Mouse (Mus musculus) limb, embryonic 10.5 days (tissue): ENCODE results near the gene Wbp11. TPM values are rescaled to one million over a fixed set of nuclear protein-coding genes. Genes with fewer than 3 reads are reported as not detected.
A peak's percentile ranks its signal among the peaks of the same experiment; 100 is the strongest.

Experiments
- DNase-seq: peaks from one replicate; pipeline ENCODE4 v3.0.0-alpha.2; 2017; ENCODE audit warnings: low spot score
- H3K27ac ChIP-seq: fragments of 300-500 bp; sonication (generic); 2 replicates; pipeline ENCODE4 v1.5.1; 2016; ENCODE audit warnings: mild to moderate bottlenecking
- H3K27me3 ChIP-seq: fragments of 300-500 bp; sonication (generic); 2 replicates; pipeline ENCODE4 v1.6.1; 2016; ENCODE audit warnings: low read depth, mild to moderate bottlenecking; ENCODE audit not compliant: poor library complexity, severe bottlenecking
- H3K36me3 ChIP-seq: fragments of 300-500 bp; sonication (generic); 2 replicates; pipeline ENCODE4 v1.6.1; 2016; ENCODE audit warnings: mild to moderate bottlenecking, moderate library complexity
- H3K4me1 ChIP-seq: fragments of 300-500 bp; sonication (generic); 2 replicates; pipeline ENCODE4 v1.6.1; 2016
- H3K4me3 ChIP-seq: fragments of 300-500 bp; sonication (generic); 2 replicates; pipeline ENCODE4 v1.5.1; 2016; ENCODE audit warnings: mild to moderate bottlenecking, moderate library complexity
- H3K9me3 ChIP-seq: fragments of 300-500 bp; sonication (generic); replicated peaks from 2 replicates; pipeline ENCODE4 v1.6.1; 2016; ENCODE audit warnings: mild to moderate bottlenecking
- WGBS: fragments of 180-500 bp; shearing (Covaris S2); methylation state at CpG from one replicate; pipeline ENCODE4 v1.1.7; 2016; 5-methylcytosine and 5-hydroxymethylcytosine counted together
- polyA plus RNA-seq: library from polyadenylated mRNA; unstranded; fragments of >200 nt; fragmentation: Nextera tagmentation; extraction: Ambion mirVana; gene quantifications from 2 replicates; pipeline ENCODE4 v1.2.1, GENCODE M21; 2016

Gene Wbp11
- polyA plus RNA-seq, 1 experiment from 2014 or later = 168 TPM

DNA sequence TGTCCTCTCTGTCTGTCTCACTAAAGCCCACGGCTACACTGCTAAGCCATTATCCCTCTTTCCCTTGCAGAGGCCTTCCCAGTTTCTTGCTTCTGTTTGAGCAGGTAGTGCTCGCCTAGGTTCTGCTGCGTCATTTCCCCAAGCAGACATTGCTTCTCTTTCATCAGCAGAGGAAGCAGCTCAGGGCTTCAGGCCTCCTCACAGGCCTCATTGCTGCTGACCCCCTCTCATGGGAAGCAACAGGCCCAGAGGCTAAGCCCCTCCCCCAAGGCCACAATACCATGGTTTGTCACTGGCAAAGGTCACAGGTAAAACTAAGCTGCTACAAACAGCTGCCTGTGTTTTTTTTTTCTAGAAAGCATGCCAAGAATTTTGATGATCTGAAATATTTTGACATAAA is 24.7 kb upstream of the Wbp11 start:
- Histone ChIP-seq H3K27me3 (no peaks in the 10 kb centered on the region), H3K36me3 (no peaks in the 10 kb centered on the region), H3K27ac (peak overlapping the region; percentile 78), H3K9me3 (no peaks in the 10 kb centered on the region), H3K4me3 (no peak overlapping the region), H3K4me1 (peaks cover 47% of the 10 kb centered on the region)
- 50% methylated on average over 3 of the region's 3 CpGs for WGBS
- no peak for DNase-seq

DNA sequence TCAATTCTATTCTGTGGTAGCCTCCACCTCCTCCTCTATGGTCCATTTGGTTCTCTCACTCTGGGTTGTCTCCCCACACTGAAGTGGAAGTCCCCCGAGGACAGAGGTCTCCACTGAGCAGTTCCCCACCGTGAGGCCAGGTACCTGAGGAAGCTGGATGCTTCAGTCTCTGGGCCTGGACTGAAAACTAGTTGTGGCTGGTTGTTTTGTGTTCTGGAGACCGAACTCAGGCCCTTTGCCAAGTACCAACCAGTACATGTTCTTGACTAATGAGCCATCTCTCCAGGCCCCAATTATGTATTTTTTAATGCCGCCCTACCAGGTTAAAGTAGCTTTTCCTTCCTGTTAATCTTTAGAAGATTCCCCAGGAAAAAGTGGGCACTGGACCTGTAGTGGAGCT is 24.3 kb upstream of the Wbp11 start:
- H3K27me3 ChIP-seq = no peaks in the 10 kb centered on the region
- no peaks in the 10 kb centered on the region for H3K36me3 ChIP-seq
- peaks cover 43% of the 10 kb centered on the region for H3K4me1 ChIP-seq
- peak overlapping the region; percentile 78 for H3K27ac ChIP-seq
- H3K4me3 ChIP-seq = no peak overlapping the region
- WGBS = 83% methylated on average over 4 of the region's 4 CpGs
- H3K9me3 ChIP-seq = no peaks in the 10 kb centered on the region
- DNase-seq = no peak

DNA sequence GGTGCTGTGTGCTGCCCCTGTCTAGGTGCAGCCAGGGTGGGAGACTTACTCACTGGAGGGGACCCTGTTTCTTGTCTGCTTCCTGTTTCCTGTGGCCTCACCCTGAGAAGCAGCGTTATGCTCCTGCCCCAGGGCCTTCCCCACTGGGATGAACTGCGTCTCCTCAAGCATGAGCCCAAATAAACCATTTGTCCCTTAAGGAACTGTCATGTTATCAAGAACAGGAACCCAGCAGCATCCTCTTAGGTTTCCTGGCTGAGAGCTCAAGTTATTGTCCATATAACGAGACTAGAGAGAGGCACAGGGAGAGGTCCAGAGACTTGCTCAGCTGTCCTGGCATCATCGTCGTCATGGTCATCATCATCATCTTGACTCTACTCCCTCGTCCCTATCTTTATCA is 22.2 kb upstream of the Wbp11 start:
- Histone ChIP-seq H3K4me3 (no peak overlapping the region), H3K9me3 (no peaks in the 10 kb centered on the region), H3K27ac (no peak overlapping the region), H3K27me3 (no peaks in the 10 kb centered on the region), H3K36me3 (no peaks in the 10 kb centered on the region), H3K4me1 (peaks cover 25% of the 10 kb centered on the region)
- 75% methylated on average over 6 of the region's 6 CpGs for WGBS
- no peak for DNase-seq

DNA sequence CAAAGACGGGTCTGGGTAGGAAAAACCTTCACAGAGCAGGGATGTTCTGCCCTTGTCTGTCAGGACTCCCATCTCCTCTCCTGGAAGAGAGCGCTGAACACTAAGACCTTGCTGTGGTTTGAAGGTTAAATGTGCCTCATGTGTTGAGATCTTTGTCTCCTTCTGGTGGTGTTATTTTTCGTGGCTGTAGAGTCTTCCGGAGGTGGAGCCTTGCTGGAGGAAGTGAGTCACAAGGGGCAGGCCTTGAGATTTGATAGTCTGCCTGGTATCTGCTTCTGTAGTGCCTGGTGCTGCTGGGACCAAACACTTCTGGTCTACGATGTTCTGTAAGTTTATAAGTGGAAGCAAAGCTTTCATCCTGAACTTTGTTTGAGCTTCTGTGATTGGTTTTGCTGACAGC is 20.9 kb upstream of the Wbp11 start:
- no peak for DNase-seq

DNA sequence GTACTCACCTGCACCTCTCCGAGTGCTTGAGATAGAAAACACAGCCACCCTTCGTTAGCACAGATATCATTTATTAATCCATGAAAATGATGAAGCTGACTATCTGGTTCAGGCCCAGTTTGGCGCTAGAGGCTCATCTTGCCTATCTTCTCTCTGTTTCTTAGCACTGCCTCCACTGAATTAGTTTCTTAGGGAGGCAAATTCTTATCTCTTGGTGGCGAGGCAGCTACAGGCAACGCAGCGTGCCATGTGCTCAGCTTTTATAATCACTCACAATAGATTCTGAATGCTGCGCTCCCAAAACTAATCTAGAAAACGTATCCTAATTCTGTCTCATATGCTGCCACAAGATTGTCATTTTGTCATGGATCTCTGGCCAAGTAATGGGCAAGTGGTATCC is 20.4 kb upstream of the Wbp11 start:
- DNase-seq = no peak
- no peak overlapping the region for H3K27ac ChIP-seq
- no peaks in the 10 kb centered on the region for H3K9me3 ChIP-seq
- H3K4me3 ChIP-seq = no peak overlapping the region
- H3K36me3 ChIP-seq = no peaks in the 10 kb centered on the region
- no peaks in the 10 kb centered on the region for H3K27me3 ChIP-seq
- 90% methylated on average over 8 of the region's 8 CpGs for WGBS
- H3K4me1 ChIP-seq = peaks cover 19% of the 10 kb centered on the region

More for the DNA sequence above, 20.9 kb upstream of the Wbp11 start:
- 90% methylated on average over 5 of the region's 5 CpGs for WGBS
- Histone ChIP-seq H3K4me3 (no peak overlapping the region), H3K27ac (no peak overlapping the region), H3K36me3 (no peaks in the 10 kb centered on the region), H3K9me3 (no peaks in the 10 kb centered on the region), H3K4me1 (peaks cover 19% of the 10 kb centered on the region), H3K27me3 (no peaks in the 10 kb centered on the region)

DNA sequence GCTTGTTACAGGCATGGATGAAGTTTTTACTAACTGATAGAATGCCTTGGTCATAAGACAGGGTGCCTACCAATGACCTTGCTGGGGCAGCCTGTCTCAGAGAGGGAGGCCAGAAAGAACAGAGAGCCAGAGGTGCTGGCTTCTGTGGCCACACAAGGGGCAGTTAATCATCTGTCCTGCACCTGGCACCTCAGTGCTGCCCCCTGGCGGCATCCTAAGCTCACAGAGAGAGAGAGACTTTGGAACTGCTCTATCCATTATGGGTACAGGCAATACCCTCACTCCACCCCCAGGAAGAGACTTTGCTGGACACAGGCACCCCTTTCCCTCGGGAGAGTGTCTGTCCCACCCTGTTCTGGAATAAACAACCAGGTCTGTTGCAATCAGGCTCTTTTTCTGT is 19.8 kb upstream of the Wbp11 start:
- peak; percentile 68 for DNase-seq
- WGBS = 29% methylated on average over 2 of the region's 2 CpGs

DNA sequence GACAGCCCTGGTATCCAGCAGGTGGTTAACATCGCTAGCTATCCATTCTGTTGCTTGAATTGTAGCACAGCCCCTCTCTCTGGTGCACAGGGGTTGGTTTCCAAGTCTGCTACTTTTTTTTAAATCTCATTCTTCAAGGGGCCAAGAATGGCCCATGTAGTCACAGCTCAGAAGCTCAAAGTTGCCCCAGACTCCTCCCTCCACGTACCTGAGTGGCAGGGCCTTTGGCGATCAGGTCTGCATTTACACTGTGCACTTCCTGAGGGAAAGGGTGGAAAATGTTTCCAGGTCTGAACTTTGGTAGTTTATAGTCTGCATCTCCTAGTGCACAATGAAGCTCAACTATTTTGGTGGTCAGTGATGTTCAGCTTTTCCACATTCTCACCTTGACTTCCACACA is 19.2 kb upstream of the Wbp11 start:
- Histone ChIP-seq H3K4me3 (no peak overlapping the region), H3K36me3 (no peaks in the 10 kb centered on the region), H3K4me1 (peaks cover 9% of the 10 kb centered on the region), H3K9me3 (no peaks in the 10 kb centered on the region), H3K27me3 (no peaks in the 10 kb centered on the region), H3K27ac (no peak overlapping the region)
- DNase-seq = no peak
- 88% methylated on average over 3 of the region's 3 CpGs for WGBS

More for the DNA sequence above, 19.8 kb upstream of the Wbp11 start:
- Histone ChIP-seq H3K27me3 (no peaks in the 10 kb centered on the region), H3K9me3 (no peaks in the 10 kb centered on the region), H3K36me3 (no peaks in the 10 kb centered on the region), H3K4me3 (no peak overlapping the region), H3K27ac (no peak overlapping the region), H3K4me1 (peaks cover 14% of the 10 kb centered on the region)

DNA sequence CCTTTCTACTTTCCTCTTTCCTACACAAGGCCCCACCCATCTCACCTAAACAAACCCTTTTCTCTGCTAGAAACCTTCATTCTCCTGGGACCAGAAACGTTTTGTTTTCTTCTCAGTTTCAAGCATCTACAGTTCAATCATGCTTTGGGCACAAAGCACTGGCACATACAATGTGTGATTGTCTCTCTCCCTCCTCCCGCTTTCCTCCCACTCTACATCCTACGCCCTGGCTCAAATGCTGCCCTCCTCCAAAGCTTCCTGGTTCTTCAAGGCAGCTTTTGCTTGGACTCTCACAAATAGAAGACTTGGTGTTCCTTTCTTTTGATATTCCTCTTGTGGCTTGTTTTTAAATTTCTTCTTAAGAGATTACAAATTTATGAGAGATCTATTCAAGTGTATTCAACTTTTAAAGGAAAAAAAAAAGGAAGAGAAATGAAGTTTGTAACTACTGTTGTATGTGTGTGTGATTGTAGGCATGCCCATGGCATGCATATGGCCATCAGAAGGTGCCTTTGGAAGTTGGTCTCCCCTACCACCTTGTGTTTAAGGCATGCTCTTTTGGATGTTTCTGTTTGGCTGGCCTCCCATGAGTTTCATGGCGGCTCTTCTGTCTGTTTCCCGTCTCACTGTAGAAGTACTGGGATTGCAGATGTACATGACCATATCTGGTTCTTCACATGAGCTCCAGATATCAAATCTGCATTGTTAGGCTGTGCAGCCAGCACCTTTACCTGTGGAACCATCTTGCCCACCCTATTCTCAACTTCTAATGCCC is 17.9 kb upstream of the Wbp11 start:
- Histone ChIP-seq H3K36me3 (no peaks in the 10 kb centered on the region), H3K4me1 (peaks cover 4% of the 10 kb centered on the region; the same call in 1 of the 2 replicates), H3K9me3 (no peaks in the 10 kb centered on the region), H3K4me3 (no peak overlapping the region), H3K27ac (no peak overlapping the region), H3K27me3 (no peaks in the 10 kb centered on the region)
- no peak for DNase-seq
- WGBS = 80% methylated on average over 5 of the region's 5 CpGs

DNA sequence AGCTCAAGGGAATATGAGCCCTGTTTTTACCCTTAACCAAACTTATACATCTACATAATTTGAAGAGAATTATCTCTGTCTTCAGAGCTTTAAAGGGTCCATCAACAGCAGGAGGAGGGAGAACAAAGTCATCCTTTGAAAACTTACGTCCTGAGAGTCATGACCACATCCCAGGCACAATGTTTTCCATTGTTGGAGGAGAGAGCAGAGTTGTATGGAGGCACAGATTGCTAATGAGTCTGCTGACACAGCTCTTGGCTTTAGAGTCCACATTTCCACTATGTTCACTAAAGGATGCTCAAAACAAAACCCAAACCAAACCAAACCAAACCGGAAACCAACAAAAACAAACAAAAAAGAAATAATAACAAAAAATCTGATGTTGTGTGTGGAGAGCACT is 16.9 kb upstream of the Wbp11 start:
- H3K27ac ChIP-seq = no peak overlapping the region
- H3K27me3 ChIP-seq = no peaks in the 10 kb centered on the region
- no peaks in the 10 kb centered on the region for H3K4me1 ChIP-seq
- no peak overlapping the region for H3K4me3 ChIP-seq
- H3K36me3 ChIP-seq = no peaks in the 10 kb centered on the region
- WGBS = 75% methylated on average over 2 of the region's 2 CpGs
- no peak for DNase-seq
- H3K9me3 ChIP-seq = no peaks in the 10 kb centered on the region

DNA sequence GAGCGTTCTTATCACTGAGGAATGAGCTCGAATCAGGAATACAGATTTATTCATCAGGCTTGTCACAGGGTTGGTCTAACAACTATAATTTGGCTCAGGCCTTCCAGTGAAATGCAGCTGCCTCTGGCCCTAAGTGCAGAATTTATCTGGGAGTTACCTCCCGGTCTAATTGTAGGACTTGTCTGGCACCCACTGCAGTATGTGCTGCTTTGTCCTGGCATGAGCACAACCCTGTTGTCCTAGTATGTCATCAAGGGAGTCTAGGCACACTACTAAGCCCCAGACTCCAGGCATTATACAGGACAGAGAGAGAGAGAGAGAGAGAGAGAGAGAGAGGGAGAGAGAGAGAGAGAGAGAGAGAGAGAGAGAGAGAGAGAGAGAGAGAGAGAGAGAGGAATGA is 9.3 kb upstream of the Wbp11 start:
- Histone ChIP-seq H3K27me3 (no peaks in the 10 kb centered on the region), H3K36me3 (no peaks in the 10 kb centered on the region), H3K4me1 (no peaks in the 10 kb centered on the region), H3K9me3 (no peaks in the 10 kb centered on the region), H3K4me3 (no peak overlapping the region), H3K27ac (no peak overlapping the region)
- 90% methylated on average over 3 of the region's 3 CpGs for WGBS
- no peak for DNase-seq

DNA sequence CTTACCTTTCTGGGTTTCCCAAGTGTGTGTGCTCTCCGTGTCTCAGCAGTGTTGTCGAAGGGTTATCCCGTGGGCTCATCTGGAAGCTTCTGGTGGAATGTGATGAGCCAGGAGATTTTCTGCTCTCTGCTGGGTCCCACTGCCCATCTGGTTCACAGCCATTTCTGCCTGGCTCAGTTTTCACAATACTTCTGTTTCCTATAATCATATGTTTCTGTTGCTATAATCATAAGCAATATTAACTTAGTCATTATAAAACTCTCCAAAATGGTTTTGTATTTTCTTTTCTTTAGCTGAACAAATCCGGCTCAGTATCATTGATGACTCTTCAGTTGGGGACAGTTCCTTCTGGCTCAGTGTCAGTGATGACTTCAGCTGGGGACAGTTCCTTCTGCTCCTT is 7.3 kb upstream of the Wbp11 start, which contains the start of gene Smco3:
TSS of gene Smco3 (minus strand) at position 101 of the 400 bp plus-strand sequence.
- no peak for DNase-seq
- Histone ChIP-seq H3K36me3 (no peaks in the 10 kb centered on the region), H3K9me3 (no peaks in the 10 kb centered on the region), H3K4me3 (no peak within 1 kb of the TSS), H3K4me1 (no peaks in the 10 kb centered on the region; the same call in 1 of the 2 replicates), H3K27me3 (no peaks in the 10 kb centered on the region), H3K27ac (no peak within 1 kb of the TSS)
- WGBS = 61% methylated on average over 4 of the region's 4 CpGs

DNA sequence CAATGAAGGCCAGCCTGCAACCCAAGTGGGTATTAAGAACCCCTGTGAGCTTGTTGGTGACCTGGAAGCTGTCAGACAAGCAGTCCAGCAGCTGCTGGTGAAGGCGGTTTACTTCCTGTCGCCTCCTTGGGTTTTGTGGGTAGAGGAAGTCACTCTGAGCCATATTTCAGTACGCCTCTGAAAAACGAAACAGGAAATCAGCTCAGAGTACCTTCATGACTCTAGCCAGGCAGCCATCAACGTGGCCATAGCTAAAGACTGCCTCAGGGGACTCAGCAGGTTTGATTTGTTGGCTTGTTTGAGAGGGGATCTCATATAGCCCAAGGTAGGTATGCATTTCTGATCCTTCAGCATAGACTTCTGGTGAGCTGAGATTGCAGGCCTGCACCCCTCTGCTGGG is 3.7 kb upstream of the Wbp11 start:
- 77% methylated on average over 5 of the region's 5 CpGs for WGBS
- Histone ChIP-seq H3K9me3 (no peaks in the 10 kb centered on the region), H3K27me3 (no peaks in the 10 kb centered on the region), H3K4me3 (no peak overlapping the region), H3K36me3 (no peaks in the 10 kb centered on the region), H3K27ac (no peak overlapping the region), H3K4me1 (peaks cover 7% of the 10 kb centered on the region)
- no peak for DNase-seq

DNA sequence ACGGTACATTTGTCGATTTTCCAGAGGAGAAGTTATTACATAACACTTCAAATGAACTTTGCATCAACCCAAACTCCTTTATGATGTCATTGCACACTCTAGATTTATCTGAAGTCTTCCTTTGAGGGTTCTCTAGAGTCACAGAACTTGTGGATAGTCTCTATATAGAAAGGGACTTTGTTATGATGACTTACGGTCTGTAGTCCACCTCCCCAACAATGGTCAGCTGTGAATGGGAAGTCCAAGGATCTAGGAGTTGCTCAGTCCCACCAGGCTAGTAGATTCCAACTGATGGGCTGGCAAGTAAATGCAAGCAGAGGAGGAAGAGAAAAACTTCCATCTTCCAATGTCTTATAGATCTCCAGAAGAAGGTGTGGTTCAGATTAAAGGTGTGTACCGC is 648 bp upstream of the Wbp11 start:
- H3K27me3 ChIP-seq = no peaks in the 10 kb centered on the region
- H3K9me3 ChIP-seq = no peaks in the 10 kb centered on the region
- no peak for DNase-seq
- peak overlapping the region; percentile 100 for H3K4me3 ChIP-seq
- H3K27ac ChIP-seq = peak overlapping the region; percentile 99
- peaks cover 11% of the 10 kb centered on the region for H3K4me1 ChIP-seq
- WGBS = 38% methylated on average over 4 of the region's 4 CpGs
- H3K36me3 ChIP-seq = peaks cover 22% of the 10 kb centered on the region

DNA sequence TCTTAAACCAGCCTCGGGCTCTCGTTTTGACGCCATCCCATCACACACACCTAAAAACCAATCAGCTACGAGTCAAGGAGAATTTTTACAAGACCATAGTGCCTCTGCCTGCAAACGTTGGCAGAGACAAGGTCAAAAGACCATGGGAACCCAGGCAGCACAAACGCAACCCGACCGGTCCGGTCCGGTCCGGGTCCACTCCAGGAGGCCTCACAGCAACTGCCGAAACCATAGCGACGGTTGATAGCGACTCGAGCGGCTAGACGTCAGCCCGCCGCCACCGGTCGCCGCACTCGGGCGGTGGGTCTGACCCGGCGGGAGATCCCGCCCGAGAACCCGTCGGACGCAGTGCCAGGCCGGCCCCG is 535 bp downstream of the Wbp11 start, which contains the start of gene BC049715:
TSS of gene BC049715 (plus strand) at position 111 of the 365 bp plus-strand sequence.
- Histone ChIP-seq H3K36me3 (peaks cover 31% of the 10 kb centered on the region), H3K4me3 (peak within 1 kb of the TSS; percentile 100), H3K27ac (peak within 1 kb of the TSS; percentile 99), H3K4me1 (peaks cover 11% of the 10 kb centered on the region), H3K27me3 (no peaks in the 10 kb centered on the region), H3K9me3 (no peaks in the 10 kb centered on the region)
- WGBS = under 1% methylated on average over 34 of the region's 34 CpGs
- DNase-seq = no peak
